Mouse (Mus musculus): ENCODE measurements around the gene Zmym5. TPM values are rescaled to one million over a fixed set of nuclear protein-coding genes. Genes with fewer than 3 reads are reported as not detected.
"Not testable (repeated sequence)": the region's sequence is repeated elsewhere in the genome, so short reads cannot be mapped to it uniquely, and the experiment has no call there.

Gene Zmym5
- polyA plus RNA-seq (2014; fragmentation: Nextera tagmentation; extraction: Ambion mirVana), result 23.9 and 26.6 TPM in 2 replicates

DNA sequence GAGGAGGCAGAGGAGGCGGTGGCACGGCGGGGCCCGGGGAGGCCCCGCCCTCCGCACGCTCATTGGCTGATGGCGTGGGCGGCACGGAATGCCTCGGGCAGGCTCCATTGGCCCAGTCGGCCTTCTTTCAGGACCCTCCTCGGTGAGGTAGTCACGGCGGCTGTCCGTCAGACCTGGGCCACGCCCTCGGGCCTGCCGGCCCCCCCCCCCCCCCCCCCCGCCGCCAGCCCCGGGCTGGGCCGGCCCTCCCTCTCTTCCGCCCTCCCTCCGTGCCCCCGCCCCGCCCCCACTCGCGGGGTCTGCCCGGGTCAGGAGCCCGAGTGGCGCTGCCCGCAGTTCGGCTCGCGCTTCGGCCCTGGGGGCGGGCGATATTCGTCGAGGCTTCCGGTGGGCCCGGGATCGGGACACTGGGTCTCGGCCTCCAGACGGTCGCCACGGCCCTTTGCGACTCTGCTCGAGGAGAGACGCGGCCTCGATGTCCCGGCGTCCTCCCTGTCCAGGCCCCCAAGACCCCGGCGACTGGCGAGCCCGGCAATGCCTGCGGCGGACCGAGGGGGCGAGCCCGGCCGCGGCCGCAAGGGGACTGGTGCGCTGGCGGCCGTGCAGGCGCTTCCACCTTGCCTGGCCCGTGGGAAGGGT, at the start of gene Zmym5:
Gene Zmym5, minus strand, starts transcription at position 16 of the 639 bp plus-strand sequence.
- peak; percentile 98 for ATAC-seq (ENCODE audit: insufficient number of reproducible peaks, low FRiP score, low TSS enrichment, low read depth)

GRCm38 (mm10) chr14:56849681-56850080, 38.2 kb upstream of the Zmym5 start:
- ATAC-seq (ENCODE audit: insufficient number of reproducible peaks, low FRiP score, low TSS enrichment, low read depth) (no peak), DNase-seq (ENCODE audit: low spot score) (no peak)
- no peaks in the 10 kb centered on the region for H3K4me1 ChIP-seq (ENCODE audit: control insufficient read depth, insufficient read depth, low read length)
- H3K9me3 ChIP-seq (ENCODE audit: control insufficient read depth, low read length), result peaks cover 4% of the 10 kb centered on the region; the same call in 1 of the 2 replicates
- no peak overlapping the region for H3K9ac ChIP-seq (ENCODE audit: low read length)
- H3K4me3 ChIP-seq (ENCODE audit: low read depth, low read length), result no peak overlapping the region
- H3K27me3 ChIP-seq (ENCODE audit: control insufficient read depth, insufficient read depth, low read length), result no peaks in the 10 kb centered on the region
- H3K27ac ChIP-seq (replicated peaks; ENCODE audit: low read depth, low read length), result no peak overlapping the region
- no peak overlapping the region for H3K4me2 ChIP-seq (ENCODE audit: low read depth, severe bottlenecking)
- no peaks in the 10 kb centered on the region for H3K36me3 ChIP-seq (ENCODE audit: control insufficient read depth, insufficient read depth, low read length)
- 67% methylated on average over 2 of the region's 2 CpGs for WGBS

More for the DNA sequence above, at the start of gene Zmym5:
- not testable (repeated sequence) for H3K4me1 ChIP-seq (ENCODE audit: control insufficient read depth, insufficient read depth, low read length); H3K27me3 ChIP-seq (ENCODE audit: control insufficient read depth, insufficient read depth, low read length); H3K36me3 ChIP-seq (ENCODE audit: control insufficient read depth, insufficient read depth, low read length); H3K9me3 ChIP-seq (ENCODE audit: control insufficient read depth, low read length)
- peak within 1 kb of the TSS; percentile 67 for H3K4me2 ChIP-seq (ENCODE audit: low read depth, severe bottlenecking)
- peak; percentile 92 for DNase-seq (ENCODE audit: low spot score)
- H3K27ac ChIP-seq (replicated peaks; ENCODE audit: low read depth, low read length), result peak within 1 kb of the TSS; percentile 87
- WGBS, result 0% methylated on average over 40 of the region's 72 CpGs
- peak within 1 kb of the TSS; percentile 69 for H3K4me3 ChIP-seq (ENCODE audit: low read depth, low read length)
- peak within 1 kb of the TSS; percentile 83 for H3K9ac ChIP-seq (ENCODE audit: low read length)

DNA sequence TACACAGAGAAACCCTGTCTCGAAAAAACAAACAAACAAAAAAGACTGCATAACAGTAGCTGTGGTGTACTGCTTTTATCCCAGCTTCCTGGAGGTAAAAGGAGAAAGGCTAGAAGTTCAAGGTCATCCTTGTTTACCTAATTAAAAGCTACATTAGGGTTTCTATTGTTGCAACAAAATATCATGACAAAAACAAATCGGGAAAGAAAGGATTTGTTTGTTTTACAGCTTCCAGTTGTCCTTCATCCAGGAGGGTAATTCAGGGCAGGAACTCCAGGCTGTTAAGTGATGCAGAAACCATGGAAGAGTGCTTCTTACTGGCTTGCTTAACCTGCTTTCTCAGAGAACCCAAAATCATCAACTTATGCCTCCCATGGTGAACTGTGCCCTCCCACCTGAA, 36.8 kb upstream of the Zmym5 start:
- H3K9me3 ChIP-seq (ENCODE audit: control insufficient read depth, low read length), result 0 out of 2 replicates have a peak, but pooled peaks cover 2% of the 10 kb centered on the region
- no peaks in the 10 kb centered on the region for H3K4me1 ChIP-seq (ENCODE audit: control insufficient read depth, insufficient read depth, low read length)
- WGBS, result 64% methylated on average over 2 of the region's 2 CpGs
- DNase-seq (ENCODE audit: low spot score) (no peak), ATAC-seq (ENCODE audit: insufficient number of reproducible peaks, low FRiP score, low TSS enrichment, low read depth) (no peak)
- H3K4me3 ChIP-seq (ENCODE audit: low read depth, low read length), result no peak overlapping the region
- H3K27me3 ChIP-seq (ENCODE audit: control insufficient read depth, insufficient read depth, low read length), result no peaks in the 10 kb centered on the region
- H3K27ac ChIP-seq (replicated peaks; ENCODE audit: low read depth, low read length), result no peak overlapping the region
- no peak overlapping the region for H3K4me2 ChIP-seq (ENCODE audit: low read depth, severe bottlenecking)
- no peaks in the 10 kb centered on the region for H3K36me3 ChIP-seq (ENCODE audit: control insufficient read depth, insufficient read depth, low read length)
- H3K9ac ChIP-seq (ENCODE audit: low read length), result no peak overlapping the region

GRCm38 (mm10) chr14:56844507-56844906, 33.0 kb upstream of the Zmym5 start:
- Histone ChIP-seq H3K9ac (ENCODE audit: low read length) (no peak overlapping the region), H3K36me3 (ENCODE audit: control insufficient read depth, insufficient read depth, low read length) (no peaks in the 10 kb centered on the region), H3K4me1 (ENCODE audit: control insufficient read depth, insufficient read depth, low read length) (no peaks in the 10 kb centered on the region), H3K4me3 (ENCODE audit: low read depth, low read length) (no peak overlapping the region), H3K9me3 (ENCODE audit: control insufficient read depth, low read length) (no peaks in the 10 kb centered on the region), H3K27me3 (ENCODE audit: control insufficient read depth, insufficient read depth, low read length) (no peaks in the 10 kb centered on the region), H3K4me2 (ENCODE audit: low read depth, severe bottlenecking) (no peak overlapping the region), H3K27ac (replicated peaks; ENCODE audit: low read depth, low read length) (no peak overlapping the region)
- ATAC-seq (ENCODE audit: insufficient number of reproducible peaks, low FRiP score, low TSS enrichment, low read depth) (no peak), DNase-seq (ENCODE audit: low spot score) (no peak)
- 35% methylated on average over 2 of the region's 2 CpGs for WGBS

DNA sequence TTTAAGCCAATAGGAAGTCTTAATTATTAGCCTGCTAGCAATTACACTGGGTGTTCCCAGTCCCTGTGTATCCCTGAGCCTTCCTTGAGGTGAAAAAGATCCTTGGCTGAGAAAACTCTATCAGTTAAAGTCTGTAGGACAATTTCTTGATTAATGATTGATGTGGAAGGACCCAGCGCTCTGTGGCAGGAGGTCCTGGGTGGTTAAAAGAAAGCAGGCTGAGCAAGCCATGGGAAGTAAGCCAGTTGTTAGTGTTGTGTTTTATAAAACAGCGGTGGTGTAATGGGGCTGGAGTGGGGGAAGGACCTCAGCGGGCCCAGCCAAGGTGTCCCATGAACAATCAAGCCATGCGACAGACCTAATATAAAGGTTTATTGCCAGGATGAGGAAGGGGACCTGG, 32.5 kb upstream of the Zmym5 start:
- no peaks in the 10 kb centered on the region for H3K4me1 ChIP-seq (ENCODE audit: control insufficient read depth, insufficient read depth, low read length)
- no peak overlapping the region for H3K4me2 ChIP-seq (ENCODE audit: low read depth, severe bottlenecking)
- DNase-seq (ENCODE audit: low spot score), result no peak
- no peaks in the 10 kb centered on the region for H3K36me3 ChIP-seq (ENCODE audit: control insufficient read depth, insufficient read depth, low read length)
- H3K27me3 ChIP-seq (ENCODE audit: control insufficient read depth, insufficient read depth, low read length), result no peaks in the 10 kb centered on the region
- 37% methylated on average over 4 of the region's 4 CpGs for WGBS
- no peaks in the 10 kb centered on the region for H3K9me3 ChIP-seq (ENCODE audit: control insufficient read depth, low read length)
- H3K4me3 ChIP-seq (ENCODE audit: low read depth, low read length), result no peak overlapping the region
- H3K9ac ChIP-seq (ENCODE audit: low read length), result no peak overlapping the region
- no peak for ATAC-seq (ENCODE audit: insufficient number of reproducible peaks, low FRiP score, low TSS enrichment, low read depth)
- no peak overlapping the region for H3K27ac ChIP-seq (replicated peaks; ENCODE audit: low read depth, low read length)

DNA sequence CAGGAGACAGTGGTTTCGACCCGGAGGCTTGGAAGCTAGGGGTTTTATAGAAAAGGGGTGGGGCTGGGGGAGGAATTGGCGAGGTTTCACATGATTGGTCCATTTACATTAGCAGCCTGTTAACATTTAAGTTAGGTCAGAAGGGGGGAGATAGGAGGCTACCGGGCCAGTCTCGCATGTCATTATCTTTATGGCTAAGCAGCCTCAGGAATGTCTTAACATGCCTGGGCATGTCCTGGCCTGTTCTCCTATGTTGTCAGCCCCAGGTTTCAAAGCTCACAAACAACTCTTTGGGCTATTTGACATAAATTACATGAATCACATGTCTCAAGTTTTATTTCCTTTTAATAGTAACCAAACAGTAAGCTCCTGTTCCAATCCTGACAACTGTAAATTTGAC, 23.1 kb upstream of the Zmym5 start:
- WGBS, result 77% methylated on average over 5 of the region's 5 CpGs
- H3K4me2 ChIP-seq (ENCODE audit: low read depth, severe bottlenecking); H3K27ac ChIP-seq (replicated peaks; ENCODE audit: low read depth, low read length); H3K36me3 ChIP-seq (ENCODE audit: control insufficient read depth, insufficient read depth, low read length); H3K27me3 ChIP-seq (ENCODE audit: control insufficient read depth, insufficient read depth, low read length); H3K9ac ChIP-seq (ENCODE audit: low read length); H3K4me3 ChIP-seq (ENCODE audit: low read depth, low read length); DNase-seq (ENCODE audit: low spot score); ATAC-seq (ENCODE audit: insufficient number of reproducible peaks, low FRiP score, low TSS enrichment, low read depth); H3K4me1 ChIP-seq (ENCODE audit: control insufficient read depth, insufficient read depth, low read length); H3K9me3 ChIP-seq (ENCODE audit: control insufficient read depth, low read length): not testable (repeated sequence)

- WGBS, result 72% methylated on average over 10 of the region's 10 CpGs
- DNase-seq (ENCODE audit: low spot score); H3K4me3 ChIP-seq (ENCODE audit: low read depth, low read length); H3K4me1 ChIP-seq (ENCODE audit: control insufficient read depth, insufficient read depth, low read length); H3K27me3 ChIP-seq (ENCODE audit: control insufficient read depth, insufficient read depth, low read length); H3K4me2 ChIP-seq (ENCODE audit: low read depth, severe bottlenecking); H3K9me3 ChIP-seq (ENCODE audit: control insufficient read depth, low read length); H3K36me3 ChIP-seq (ENCODE audit: control insufficient read depth, insufficient read depth, low read length); ATAC-seq (ENCODE audit: insufficient number of reproducible peaks, low FRiP score, low TSS enrichment, low read depth); H3K9ac ChIP-seq (ENCODE audit: low read length); H3K27ac ChIP-seq (replicated peaks; ENCODE audit: low read depth, low read length): not testable (repeated sequence)
Observed at GRCm38 (mm10) chr14:56833211-56833610, 21.7 kb upstream of the Zmym5 start.

GRCm38 (mm10) chr14:56832563-56833113, 21.1 kb upstream of the Zmym5 start:
- Histone ChIP-seq H3K36me3 (ENCODE audit: control insufficient read depth, insufficient read depth, low read length) (no peaks in the 10 kb centered on the region), H3K9me3 (ENCODE audit: control insufficient read depth, low read length) (no peaks in the 10 kb centered on the region), H3K27ac (replicated peaks; ENCODE audit: low read depth, low read length) (no peak overlapping the region), H3K4me2 (ENCODE audit: low read depth, severe bottlenecking) (no peak overlapping the region), H3K27me3 (ENCODE audit: control insufficient read depth, insufficient read depth, low read length) (no peaks in the 10 kb centered on the region), H3K9ac (ENCODE audit: low read length) (no peak overlapping the region), H3K4me1 (ENCODE audit: control insufficient read depth, insufficient read depth, low read length) (no peaks in the 10 kb centered on the region), H3K4me3 (ENCODE audit: low read depth, low read length) (no peak overlapping the region)
- 50% methylated on average over 1 of the region's 1 CpGs for WGBS
- ATAC-seq (ENCODE audit: insufficient number of reproducible peaks, low FRiP score, low TSS enrichment, low read depth) (no peak), DNase-seq (ENCODE audit: low spot score) (no peak)
